Mouse (Mus musculus) layer of hippocampus, adult 2 months (tissue): ENCODE data around the gene Dnajc5. TPM values are rescaled to one million over a fixed set of nuclear protein-coding genes. Genes with fewer than 3 reads are reported as not detected.
A peak's percentile ranks its signal among the peaks of the same experiment; 100 is the strongest.

Source experiments
- DNase-seq, 2 experiments: peaks; one replicate each; pipeline ENCODE4 v3.0.0; 2022; ENCODE audit warnings: low spot score in 2 of 2
- H3K27ac ChIP-seq: fragments of 200-600 bp; 2 replicates; pipeline ENCODE4 v1.8.1; 2022
- H3K4me3 ChIP-seq: fragments of 200-600 bp; 2 replicates; pipeline ENCODE4 v1.8.1; 2022; ENCODE audit warnings: mild to moderate bottlenecking
- CTCF ChIP-seq: fragments of 200-600 bp; conservative IDR thresholded peaks from 2 replicates; pipeline ENCODE4 v1.8.1; 2022; ENCODE audit warnings: antibody characterized with exemption, mild to moderate bottlenecking, moderate library complexity
- total RNA-seq, 2 experiments: library from RNA; stranded (reverse); gene quantifications; 2 replicates each; pipeline ENCODE4 v1.2.3; 2021

The Dnajc5 gene
- total RNA-seq, 2 experiments from 2014 or later: 259 to 279 TPM

DNA sequence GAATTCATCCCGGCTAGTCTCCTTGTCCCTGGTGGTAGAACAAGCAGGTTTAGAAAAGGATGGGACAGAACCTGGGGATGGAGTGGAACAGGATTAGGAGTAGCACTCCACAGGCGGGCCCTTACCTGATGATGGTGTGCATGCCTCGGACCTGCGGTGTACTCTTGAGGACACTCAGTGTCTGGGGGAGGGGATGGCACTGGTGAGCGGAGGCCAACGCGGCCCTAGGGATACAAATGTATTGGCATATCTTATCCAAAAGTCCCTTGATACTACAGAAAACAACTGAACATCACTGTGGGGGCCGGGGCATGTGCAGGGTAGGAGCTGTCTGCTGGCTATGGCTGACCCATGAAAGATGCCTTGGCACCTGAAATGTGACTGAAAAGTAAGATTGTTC is 50.1 kb downstream of the Dnajc5 start:
- TF ChIP-seq CTCF: no peak
- no peak overlapping the region for H3K27ac ChIP-seq
- DNase-seq: no peak
- H3K4me3 ChIP-seq: no peak overlapping the region

DNA sequence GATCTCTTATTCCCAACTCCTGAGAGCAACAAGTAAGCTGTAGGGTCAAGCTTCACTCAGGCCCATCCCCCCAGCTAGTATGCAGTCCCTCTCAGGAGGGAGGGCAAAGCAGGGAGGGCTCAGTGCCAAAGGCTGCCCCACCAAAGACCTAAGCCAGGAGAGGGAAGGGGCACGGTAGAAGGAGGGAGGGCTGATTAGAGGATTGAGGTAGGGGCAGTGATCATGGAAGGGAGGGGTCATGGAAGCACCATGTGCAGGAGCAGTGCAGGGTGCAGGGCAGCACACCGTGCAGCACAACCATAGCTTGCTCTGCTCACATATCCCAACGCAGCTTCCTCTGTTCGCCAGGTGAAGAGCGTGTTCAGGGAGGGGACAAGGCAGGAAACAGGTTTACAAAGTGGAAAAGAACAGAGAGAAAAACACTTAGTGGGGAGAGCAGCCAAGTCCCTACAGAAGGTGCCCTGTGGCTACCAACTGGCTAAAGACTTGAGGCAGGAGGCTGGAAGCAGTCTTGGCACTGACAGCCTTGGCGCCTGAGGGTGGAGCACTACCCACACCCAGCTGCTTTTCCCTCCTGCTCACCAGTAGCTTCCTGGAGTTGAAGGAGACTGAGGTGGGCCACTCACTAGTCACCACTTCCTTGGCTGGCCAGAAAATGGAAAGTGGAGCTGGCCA is 50.8 kb downstream of the Dnajc5 start:
- Histone ChIP-seq H3K27ac (no peak overlapping the region), H3K4me3 (no peak overlapping the region)
- TF ChIP-seq CTCF: no peak
- DNase-seq: no peak

DNA sequence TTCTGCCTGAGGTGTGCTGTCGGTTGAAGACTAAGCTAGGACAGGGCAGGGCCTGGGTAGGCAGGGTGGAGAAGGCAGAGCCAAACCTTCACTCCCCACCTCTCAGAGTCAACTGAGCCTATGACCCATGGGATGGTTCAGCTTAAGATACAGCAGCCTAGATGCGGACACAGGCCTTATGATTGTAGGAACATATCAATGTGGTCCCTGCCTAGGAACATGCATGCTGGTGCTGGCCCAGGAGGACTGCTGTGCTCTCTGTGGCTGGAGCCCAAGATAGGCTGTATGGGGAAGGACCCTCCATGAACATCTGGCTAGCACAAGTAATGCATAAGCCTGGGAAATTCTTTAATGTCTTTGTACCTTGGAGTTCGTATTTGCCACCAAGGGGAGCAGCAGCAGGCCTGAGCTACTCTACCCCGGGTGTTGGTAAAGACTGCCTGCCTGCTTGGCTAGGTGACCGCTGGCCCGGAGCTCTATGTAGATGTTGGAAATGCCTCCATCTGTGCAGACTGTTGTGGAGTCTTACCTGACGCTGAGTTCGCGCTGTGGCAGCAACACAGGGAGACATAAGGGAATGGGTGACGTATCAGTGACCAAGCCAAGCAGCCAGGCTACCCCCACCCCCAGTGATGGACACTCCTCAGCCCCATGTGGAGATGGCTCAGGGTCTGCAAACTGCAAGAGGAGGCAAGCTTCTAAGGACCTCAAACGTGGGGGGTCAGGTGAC is 51.8 kb downstream of the Dnajc5 start:
- DNase-seq: no peak

GRCm38 (mm10) chr2:181572921-181573920 is 52.9 kb downstream of the Dnajc5 start:
- no peak overlapping the region for H3K27ac ChIP-seq
- DNase-seq: no peak

More for the DNA sequence above, 51.8 kb downstream of the Dnajc5 start:
- no peak overlapping the region for H3K4me3 ChIP-seq
- no peak for TF ChIP-seq CTCF
- H3K27ac ChIP-seq: no peak overlapping the region

GRCm38 (mm10) chr2:181573961-181574360 is 53.7 kb downstream of the Dnajc5 start:
- DNase-seq: no peak
- H3K27ac ChIP-seq: no peak overlapping the region
- no peak for TF ChIP-seq CTCF
- H3K4me3 ChIP-seq: no peak overlapping the region

More at GRCm38 (mm10) chr2:181572921-181573920, 52.9 kb downstream of the Dnajc5 start:
- no peak overlapping the region for H3K4me3 ChIP-seq
- TF ChIP-seq CTCF: no peak

- DNase-seq: no peak
- H3K27ac ChIP-seq: no peak overlapping the region
These were observed 54.7 kb downstream of the Dnajc5 start for GRCm38 (mm10) chr2:181574921-181575545.

DNA sequence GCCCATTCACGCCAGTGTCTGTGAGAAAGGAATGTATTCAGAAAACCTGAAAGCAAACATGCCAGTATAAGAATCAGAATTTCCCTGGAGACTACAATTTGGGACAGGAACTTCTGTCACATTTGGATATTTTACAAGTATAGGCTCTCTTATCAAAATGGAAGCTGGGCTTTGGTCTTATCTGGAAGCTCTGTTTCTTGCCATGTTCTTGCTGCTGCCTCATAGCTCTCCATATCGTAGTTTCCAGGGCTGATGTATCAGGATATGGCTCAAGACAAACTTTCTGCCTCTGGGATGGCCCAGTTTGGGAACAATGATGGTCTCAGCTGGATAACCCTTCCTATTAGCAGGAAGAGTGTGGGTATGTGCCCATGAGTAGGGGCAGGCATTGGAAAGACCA is 56.3 kb downstream of the Dnajc5 start:
- H3K4me3 ChIP-seq: no peak overlapping the region
- TF ChIP-seq CTCF: no peak
- no peak for DNase-seq
- H3K27ac ChIP-seq: no peak overlapping the region

More at GRCm38 (mm10) chr2:181574921-181575545, 54.7 kb downstream of the Dnajc5 start:
- TF ChIP-seq CTCF: no peak
- no peak overlapping the region for H3K4me3 ChIP-seq

GRCm38 (mm10) chr2:181577126-181577525 is 56.8 kb downstream of the Dnajc5 start:
- Histone ChIP-seq H3K27ac (no peak overlapping the region), H3K4me3 (no peak overlapping the region)
- TF ChIP-seq CTCF: no peak
- DNase-seq: no peak

DNA sequence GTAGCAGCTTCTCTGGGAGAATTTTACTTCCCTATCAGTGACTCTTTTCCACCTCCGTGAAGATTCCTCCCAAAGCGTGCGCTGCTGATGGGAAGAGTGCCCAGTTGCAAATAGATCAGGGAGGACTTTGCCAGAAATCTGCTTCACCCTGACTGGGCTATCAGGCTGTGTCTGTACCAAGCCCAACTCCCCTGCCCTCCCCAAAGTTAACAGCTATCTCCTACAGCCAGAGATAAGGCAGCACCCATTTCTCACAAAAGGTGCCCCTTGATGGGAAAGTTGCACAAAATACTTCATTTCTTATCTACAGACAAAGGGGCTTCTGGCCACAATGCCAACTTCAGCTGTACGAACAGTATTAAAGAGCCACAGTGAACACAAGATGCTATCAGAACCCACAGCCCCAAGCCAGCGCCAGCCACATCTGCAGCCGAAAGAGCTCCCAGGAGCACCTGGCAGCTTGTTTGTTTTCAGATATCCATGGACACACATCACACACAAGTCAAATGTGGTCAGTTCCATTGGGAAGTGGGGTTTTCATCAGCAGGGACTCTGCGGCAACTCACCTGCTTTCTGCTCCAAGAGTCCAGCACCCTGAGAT is 57.8 kb downstream of the Dnajc5 start:
- no peak for DNase-seq
- H3K4me3 ChIP-seq: no peak overlapping the region
- no peak overlapping the region for H3K27ac ChIP-seq
- TF ChIP-seq CTCF: no peak

GRCm38 (mm10) chr2:181578790-181579618 is 58.7 kb downstream of the Dnajc5 start:
- TF ChIP-seq CTCF: no peak
- Histone ChIP-seq H3K4me3 (no peak overlapping the region), H3K27ac (no peak overlapping the region)
- peak in 1 of 2 experiments; percentile 11 for DNase-seq

DNA sequence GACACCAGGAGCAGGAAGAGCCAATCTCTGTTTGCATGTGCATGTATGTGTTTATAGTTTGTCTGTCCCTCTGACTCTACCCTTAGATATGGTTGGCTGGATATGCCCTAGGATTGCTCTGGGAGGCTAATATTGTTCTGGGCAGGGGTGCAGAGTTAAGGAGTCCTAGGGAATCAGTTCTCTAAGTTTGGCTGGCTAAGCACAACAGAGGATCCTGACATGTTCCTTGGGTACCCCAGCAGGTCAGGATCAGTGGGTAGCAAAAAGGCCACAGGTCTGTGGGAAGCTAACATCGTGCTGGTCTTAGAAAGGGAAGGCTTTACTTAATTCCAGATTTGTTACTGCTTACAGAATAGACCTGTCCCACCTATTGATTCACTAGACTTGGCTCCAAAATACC is 59.4 kb downstream of the Dnajc5 start:
- TF ChIP-seq CTCF: no peak

More for the DNA sequence above, 59.4 kb downstream of the Dnajc5 start:
- no peak overlapping the region for H3K4me3 ChIP-seq
- DNase-seq: no peak
- no peak overlapping the region for H3K27ac ChIP-seq
